Mouse (Mus musculus): ENCODE data around the gene Grin2d.

GRCm38 (mm10) chr7:45850661-45851060, 27.5 kb downstream of the Grin2d start:
- TF ChIP-seq CTCF (IDR thresholded peaks at IDR 0.05; ENCODE audit: low read depth, low read length) (no peak), POLR2A (IDR thresholded peaks at IDR 0.05; ENCODE audit: borderline replicate concordance, low read depth, low read length) (no peak)

Measured in bone marrow macrophage, adult 2 months (primary cell).